Mouse (Mus musculus) liver, embryonic 14.5 days (tissue): ENCODE data around the gene Ltc4s.

Experiments
- CTCF ChIP-seq: IDR thresholded peaks from 2 replicates; pipeline ENCODE4 v1.5.1; 2016; ENCODE audit warnings: antibody characterized with exemption, low read depth, control low read depth
- EP300 ChIP-seq: IDR thresholded peaks from 2 replicates; pipeline ENCODE4 v1.6.1; 2016; ENCODE audit warnings: antibody characterized with exemption, low read depth

- TF ChIP-seq CTCF = no peak
- TF ChIP-seq EP300 = no peak
Measured at GRCm38 (mm10) chr11:50266997-50267396, 28.6 kb upstream of the Ltc4s start.
